Mouse (Mus musculus) MEL (cell line): ENCODE measurements around the gene Tshb. TPM values are rescaled to one million over a fixed set of nuclear protein-coding genes. Genes with fewer than 3 reads are reported as not detected.

Experiments
- DNase-seq: peaks from one replicate; pipeline ENCODE4 v3.0.0; 2011; ENCODE audit warnings: low read depth, low spot score
- H3K27ac ChIP-seq: 2 replicates; pipeline ENCODE4 v1.5.1; 2012; ENCODE audit warnings: low read depth, mild to moderate bottlenecking, control low read depth, low read length, moderate library complexity; ENCODE audit not compliant: control insufficient read depth
- H3K27me3 ChIP-seq, 2 experiments: fragments of 150-350 bp in 1 of 2; sonication (generic) in 1 of 2; 2 replicates each; pipeline ENCODE4 v1.6.1; 2012; ENCODE audit warnings: low read length in 2 of 2, mild to moderate bottlenecking in 2 of 2, improper control_type of control experiment in 1 of 2, moderate library complexity in 1 of 2; ENCODE audit not compliant: insufficient read depth in 2 of 2, control insufficient read depth in 1 of 2
- H3K36me3 ChIP-seq, 2 experiments: 2 replicates each; pipeline ENCODE4 v1.6.1; 2012 to 2014; ENCODE audit warnings: low read length in 2 of 2, improper control_type of control experiment in 1 of 2, inconsistent platforms in 1 of 2, mild to moderate bottlenecking in 1 of 2; ENCODE audit not compliant: insufficient read depth in 2 of 2, control insufficient read depth in 1 of 2
- H3K4me1 ChIP-seq, 2 experiments: fragments of 150-350 bp in 1 of 2; sonication (generic) in 1 of 2; 2 replicates each; pipeline ENCODE4 v1.6.1; 2012; ENCODE audit warnings: low read length in 2 of 2, improper control_type of control experiment in 1 of 2, mild to moderate bottlenecking in 1 of 2; ENCODE audit not compliant: insufficient read depth in 2 of 2, control insufficient read depth in 1 of 2
- H3K4me3 ChIP-seq, 2 experiments: fragments of 150-350 bp in 1 of 2; sonication (generic) in 1 of 2; 2 replicates each; pipeline ENCODE4 v1.5.1; 2012; ENCODE audit warnings: low read depth in 2 of 2, low read length in 2 of 2, mild to moderate bottlenecking in 2 of 2, moderate library complexity in 2 of 2, control low read depth in 1 of 2, improper control_type of control experiment in 1 of 2; ENCODE audit not compliant: control insufficient read depth in 1 of 2, insufficient read depth in 1 of 2
- H3K79me2 ChIP-seq: 2 replicates; pipeline ENCODE4 v1.6.1; 2012; ENCODE audit warnings: mild to moderate bottlenecking, low read length, moderate library complexity; ENCODE audit not compliant: control insufficient read depth, poor library complexity, insufficient read depth
- H3K9ac ChIP-seq: 2 replicates; pipeline ENCODE4 v1.6.1; 2012; ENCODE audit warnings: low read depth, mild to moderate bottlenecking, control low read depth, low read length, moderate library complexity; ENCODE audit not compliant: control insufficient read depth, poor library complexity, severe bottlenecking
- H3K9me3 ChIP-seq: fragments of 150-350 bp; sonication (generic); replicated peaks from 2 replicates; pipeline ENCODE4 v1.6.1; 2012; ENCODE audit warnings: mild to moderate bottlenecking, low read length, improper control_type of control experiment, moderate library complexity; ENCODE audit not compliant: insufficient read depth
- BHLHE40 ChIP-seq: IDR thresholded peaks from 2 replicates; pipeline ENCODE4 v1.6.1; 2012; ENCODE audit warnings: low read depth, mild to moderate bottlenecking, inconsistent platforms, low read length, improper control_type of control experiment, borderline replicate concordance
- CHD2 ChIP-seq: IDR thresholded peaks from 2 replicates; pipeline ENCODE4 v1.6.1; 2011; ENCODE audit warnings: low read length, improper control_type of control experiment
- CTCF ChIP-seq, 3 experiments: IDR thresholded peaks in 2 of 3; conservative IDR thresholded peaks in 1 of 3; 2 replicates each; pipeline ENCODE4 v1.5.1; 2011 to 2012; ENCODE audit warnings: low read length in 3 of 3, low read depth in 2 of 3, mild to moderate bottlenecking in 2 of 3, improper control_type of control experiment in 1 of 3, inconsistent platforms in 1 of 3, mixed read lengths in 1 of 3, moderate library complexity in 1 of 3; ENCODE audit not compliant: control insufficient read depth in 1 of 3, insufficient read depth in 1 of 3, poor library complexity in 1 of 3, severe bottlenecking in 1 of 3
- E2F4 ChIP-seq: IDR thresholded peaks from 2 replicates; pipeline ENCODE4 v1.6.1; 2011; ENCODE audit warnings: low read depth, low read length, improper control_type of control experiment, borderline replicate concordance
- ELF1 ChIP-seq: IDR thresholded peaks from 2 replicates; pipeline ENCODE4 v1.6.1; 2014; ENCODE audit warnings: low read depth, mild to moderate bottlenecking, inconsistent platforms, low read length, improper control_type of control experiment, moderate library complexity
- EP300 ChIP-seq, 2 experiments: IDR thresholded peaks; 2 replicates each; pipeline ENCODE4 v1.6.1; 2011; ENCODE audit warnings: improper control_type of control experiment in 2 of 2, low read length in 2 of 2, low read depth in 1 of 2, mild to moderate bottlenecking in 1 of 2
- JUND ChIP-seq: IDR thresholded peaks from 2 replicates; pipeline ENCODE4 v1.6.1; 2011; ENCODE audit warnings: low read depth, mild to moderate bottlenecking, improper control_type of control experiment, low read length
- KAT2A ChIP-seq: conservative IDR thresholded peaks from 2 replicates; pipeline ENCODE4 v1.6.1; 2012; ENCODE audit warnings: low read depth, low read length, improper control_type of control experiment, inconsistent platforms
- MAFK ChIP-seq: IDR thresholded peaks from 2 replicates; pipeline ENCODE4 v1.6.1; 2011; ENCODE audit warnings: low read depth, mild to moderate bottlenecking, low read length, improper control_type of control experiment, borderline replicate concordance
- MXI1 ChIP-seq: IDR thresholded peaks from 2 replicates; pipeline ENCODE4 v1.6.1; 2011; ENCODE audit warnings: mild to moderate bottlenecking, low read depth, low read length, improper control_type of control experiment
- MYB ChIP-seq: IDR thresholded peaks from 2 replicates; pipeline ENCODE4 v1.6.1; 2011; ENCODE audit warnings: mild to moderate bottlenecking, low read depth, low read length, improper control_type of control experiment
- POLR2A ChIP-seq, 2 experiments: IDR thresholded peaks; 2 replicates each; pipeline ENCODE4 v1.6.1; 2011 to 2012; ENCODE audit warnings: low read length in 2 of 2, mild to moderate bottlenecking in 2 of 2, control low read depth in 1 of 2, improper control_type of control experiment in 1 of 2, low read depth in 1 of 2, moderate library complexity in 1 of 2; ENCODE audit not compliant: control insufficient read depth in 1 of 2, insufficient read depth in 1 of 2, poor library complexity in 1 of 2
- POLR2AphosphoS2 ChIP-seq: IDR thresholded peaks from 2 replicates; pipeline ENCODE4 v1.6.1; 2011; ENCODE audit warnings: low read length, improper control_type of control experiment
- POLR2AphosphoS5 ChIP-seq: IDR thresholded peaks from 2 replicates; pipeline ENCODE4 v1.6.1; 2012; ENCODE audit warnings: low read depth, borderline replicate concordance, mild to moderate bottlenecking, inconsistent platforms, low read length, moderate library complexity, mixed read lengths
- RCOR1 ChIP-seq: IDR thresholded peaks from 2 replicates; pipeline ENCODE4 v1.6.1; 2012; ENCODE audit warnings: low read depth, mild to moderate bottlenecking, inconsistent platforms, low read length, improper control_type of control experiment
- SIN3A ChIP-seq: IDR thresholded peaks from 2 replicates; pipeline ENCODE4 v1.6.1; 2012; ENCODE audit warnings: low read length, improper control_type of control experiment, inconsistent platforms
- UBTF ChIP-seq: IDR thresholded peaks from 2 replicates; pipeline ENCODE4 v1.6.1; 2012; ENCODE audit warnings: low read depth, mild to moderate bottlenecking, inconsistent platforms, low read length, improper control_type of control experiment, moderate library complexity, borderline replicate concordance; ENCODE audit not compliant: insufficient read depth
- USF1 ChIP-seq: IDR thresholded peaks from 2 replicates; pipeline ENCODE4 v1.6.1; 2014; ENCODE audit warnings: low read depth, mild to moderate bottlenecking, inconsistent platforms, low read length, improper control_type of control experiment, moderate library complexity
- ZMIZ1 ChIP-seq: IDR thresholded peaks from 2 replicates; pipeline ENCODE4 v1.6.1; 2012; ENCODE audit warnings: low read depth, mild to moderate bottlenecking, inconsistent platforms, low read length, improper control_type of control experiment, moderate library complexity
- ZNF384 ChIP-seq: IDR thresholded peaks from 2 replicates; pipeline ENCODE4 v1.6.1; 2012; ENCODE audit warnings: low read depth, mild to moderate bottlenecking, inconsistent platforms, low read length, improper control_type of control experiment
- polyA plus RNA-seq, 2 experiments: library from polyadenylated mRNA; stranded (reverse) in 1 of 2; unstranded in 1 of 2; fragments of >175 nt in 1 of 2; fragments of >200 nt in 1 of 2; gene quantifications; 2 replicates each; pipeline versions ENCODE4 v1.2.1 to v1.2.4; 2012; ENCODE audit warnings: low replicate concordance in 2 of 2, low read depth in 1 of 2; ENCODE audit not compliant: insufficient read length in 2 of 2, insufficient read depth in 1 of 2, missing spikeins in 1 of 2
- total RNA-seq: library from RNA; depleted of rRNA; stranded (reverse); fragments of 300-350 nt; gene quantifications from 2 replicates; pipeline ENCODE4 v1.2.3, GENCODE M21; 2012

Gene Tshb
- total and polyA plus RNA-seq, 3 experiments: not detected

- no peaks in the 10 kb centered on the region for H3K79me2 ChIP-seq
- no peaks in the 10 kb centered on the region for H3K36me3 ChIP-seq
- no peak for TF ChIP-seq POLR2AphosphoS2
- no peak for TF ChIP-seq USF1
- TF ChIP-seq POLR2A (IDR thresholded peaks at IDR 0.05; ENCODE audit: control insufficient read depth in 1 of 2, insufficient read depth in 1 of 2, low read depth in 1 of 2, low read length in 2 of 2, poor library complexity in 1 of 2): no peak
- no peak for TF ChIP-seq UBTF
- no peak for TF ChIP-seq ZNF384
- TF ChIP-seq BHLHE40: no peak
- TF ChIP-seq KAT2A: no peak
- no peak for TF ChIP-seq MXI1
- TF ChIP-seq JUND: no peak
- no peak for TF ChIP-seq RCOR1
- TF ChIP-seq, all 39 proteins: peak for 0
- no peaks in the 10 kb centered on the region for H3K4me1 ChIP-seq
- H3K4me3 ChIP-seq: no peak overlapping the region
- H3K9me3 ChIP-seq: no peaks in the 10 kb centered on the region
- DNase-seq: no peak
- no peaks in the 10 kb centered on the region for H3K27me3 ChIP-seq
- no peak overlapping the region for H3K9ac ChIP-seq
- no peak overlapping the region for H3K27ac ChIP-seq
Measured at GRCm38 (mm10) chr3:102751536-102751935, 31.0 kb downstream of the Tshb start.

GRCm38 (mm10) chr3:102751136-102751535, 31.4 kb downstream of the Tshb start:
- H3K27ac ChIP-seq: no peak overlapping the region
- no peak overlapping the region for H3K9ac ChIP-seq
- no peak for TF ChIP-seq MYB
- TF ChIP-seq SIN3A: no peak
- no peak for TF ChIP-seq POLR2AphosphoS5
- TF ChIP-seq CHD2: no peak
- no peak for TF ChIP-seq CTCF (IDR thresholded peaks at IDR 0.05 in 2 of 3, conservative IDR thresholded peaks at IDR 0.05 in 1 of 3; ENCODE audit: control insufficient read depth in 1 of 3, insufficient read depth in 1 of 3, low read depth in 2 of 3, low read length in 3 of 3, poor library complexity in 1 of 3, severe bottlenecking in 1 of 3)
- no peak for TF ChIP-seq JUND
- TF ChIP-seq ZMIZ1: no peak
- no peak for TF ChIP-seq POLR2AphosphoS2
- no peak for TF ChIP-seq E2F4
- TF ChIP-seq ELF1: no peak
- no peak for TF ChIP-seq EP300 (IDR thresholded peaks at IDR 0.05; ENCODE audit: low read depth in 1 of 2, low read length in 2 of 2)
- no peak for TF ChIP-seq POLR2A (IDR thresholded peaks at IDR 0.05; ENCODE audit: control insufficient read depth in 1 of 2, insufficient read depth in 1 of 2, low read depth in 1 of 2, low read length in 2 of 2, poor library complexity in 1 of 2)
- no peak for TF ChIP-seq MAFK
- no peaks in the 10 kb centered on the region for H3K79me2 ChIP-seq
- no peak overlapping the region for H3K4me3 ChIP-seq
- no peak for DNase-seq
- no peaks in the 10 kb centered on the region for H3K36me3 ChIP-seq
- H3K27me3 ChIP-seq: no peaks in the 10 kb centered on the region
- H3K4me1 ChIP-seq: no peaks in the 10 kb centered on the region
- H3K9me3 ChIP-seq: no peaks in the 10 kb centered on the region
